Mouse (Mus musculus): Measurements from ENCODE around the gene Wfs1.
"Not testable (repeated sequence)": the region's sequence is repeated elsewhere in the genome, so short reads cannot be mapped to it uniquely, and the experiment has no call there.

Gene Wfs1

DNA sequence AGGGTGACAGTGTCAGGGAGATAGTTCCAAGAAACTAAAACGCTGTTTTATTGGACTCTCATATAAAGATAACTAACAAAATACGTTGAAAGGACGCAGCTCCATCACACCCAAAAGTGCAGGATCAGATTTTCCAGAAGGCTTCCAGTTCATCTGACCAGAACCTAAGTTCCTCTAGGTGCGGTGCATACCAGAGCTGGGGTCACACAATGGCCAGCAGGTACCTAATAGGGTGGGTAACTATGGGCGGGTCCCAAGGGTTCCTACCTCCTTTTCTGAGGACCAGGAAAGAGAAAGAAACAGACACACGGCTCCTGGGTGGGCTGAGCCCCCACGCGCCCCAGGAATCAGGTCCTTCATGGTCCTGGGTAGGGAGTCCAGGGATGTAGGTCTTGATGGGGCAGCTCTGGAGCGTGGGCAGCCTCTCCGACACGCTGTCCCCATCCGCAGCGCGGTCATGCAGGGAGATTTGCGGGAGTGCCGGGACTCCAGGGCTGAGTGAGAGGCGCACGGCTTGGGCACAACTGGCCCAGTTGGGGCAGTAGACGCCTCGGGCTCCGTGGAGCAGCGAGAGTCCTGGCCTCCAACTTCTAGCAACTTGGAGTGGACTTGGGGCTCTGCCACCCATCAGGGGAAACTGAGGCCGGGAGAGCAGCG is 753 bp downstream of the Wfs1 start:
- DNase-seq (ENCODE audit: extremely low read depth, low read depth, low spot score), result no peak

DNA sequence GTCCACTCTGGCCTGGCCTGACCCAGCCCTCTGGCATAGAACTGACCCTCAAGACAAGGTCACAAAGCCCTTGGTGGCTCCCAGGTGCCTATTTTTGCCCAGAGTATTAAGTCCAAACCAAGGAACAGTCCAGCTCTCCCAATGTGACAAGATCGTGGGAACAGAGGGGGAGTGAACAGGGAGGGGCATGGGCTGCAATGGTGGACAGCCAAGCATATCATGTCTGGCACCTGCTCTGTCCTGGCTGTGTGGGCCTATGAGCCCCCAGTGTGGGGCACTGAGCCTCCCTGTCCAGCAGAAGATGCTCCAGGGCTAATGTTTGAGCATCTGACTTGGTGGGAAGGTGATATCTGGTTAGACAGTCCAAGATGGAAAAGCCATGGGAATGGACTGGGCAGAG is 2.4 kb downstream of the Wfs1 start:
- no peak for DNase-seq (ENCODE audit: extremely low read depth, low read depth, low spot score)

DNA sequence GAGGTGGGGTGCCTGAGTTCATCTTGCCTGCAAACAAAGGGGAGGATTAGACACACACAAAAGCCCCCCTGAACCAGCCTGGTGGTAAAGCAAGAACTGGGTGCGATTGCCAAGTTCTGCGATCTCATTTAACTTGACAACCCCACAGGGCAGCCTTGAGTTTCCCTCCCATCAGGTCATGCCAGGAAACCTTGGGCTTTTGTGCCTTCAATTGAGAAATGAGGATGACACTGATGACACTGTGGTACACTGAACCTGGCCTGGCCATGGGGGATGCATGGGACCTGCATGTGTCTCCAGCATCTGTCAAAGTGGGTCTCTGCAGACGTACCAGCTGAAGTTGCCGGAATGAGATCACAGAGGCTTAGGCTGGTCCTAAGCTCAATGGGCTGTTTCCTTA is 6.7 kb downstream of the Wfs1 start:
- no peak for DNase-seq (ENCODE audit: extremely low read depth, low read depth, low spot score)

DNA sequence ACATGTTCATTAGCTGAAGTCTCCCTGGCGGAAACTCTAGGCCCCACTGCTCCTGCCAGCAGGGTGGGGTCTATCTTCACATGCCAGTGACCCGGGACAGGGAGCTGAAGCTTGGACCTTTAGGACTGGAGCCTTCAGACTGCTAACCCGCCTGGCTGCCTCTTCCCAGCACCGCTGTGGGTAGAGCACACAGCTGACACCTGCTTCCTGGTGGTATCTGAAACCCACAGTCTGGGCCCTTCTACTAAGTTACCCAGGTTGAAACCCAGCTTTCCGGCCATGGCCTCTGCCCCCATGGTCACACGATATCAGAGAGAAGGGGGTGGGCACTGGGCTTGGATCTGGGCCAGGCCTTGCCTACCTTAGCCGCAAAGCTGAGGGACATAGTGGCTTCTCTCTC is 9.4 kb downstream of the Wfs1 start:
- DNase-seq (ENCODE audit: extremely low read depth, low read depth, low spot score), result no peak

- DNase-seq (ENCODE audit: extremely low read depth, low read depth, low spot score), result no peak
Observed at GRCm38 (mm10) chr5:36979001-36979400, 10.0 kb downstream of the Wfs1 start.

- no peak for DNase-seq (ENCODE audit: extremely low read depth, low read depth, low spot score)
Observed at GRCm38 (mm10) chr5:36977809-36978208, 11.2 kb downstream of the Wfs1 start.

DNA sequence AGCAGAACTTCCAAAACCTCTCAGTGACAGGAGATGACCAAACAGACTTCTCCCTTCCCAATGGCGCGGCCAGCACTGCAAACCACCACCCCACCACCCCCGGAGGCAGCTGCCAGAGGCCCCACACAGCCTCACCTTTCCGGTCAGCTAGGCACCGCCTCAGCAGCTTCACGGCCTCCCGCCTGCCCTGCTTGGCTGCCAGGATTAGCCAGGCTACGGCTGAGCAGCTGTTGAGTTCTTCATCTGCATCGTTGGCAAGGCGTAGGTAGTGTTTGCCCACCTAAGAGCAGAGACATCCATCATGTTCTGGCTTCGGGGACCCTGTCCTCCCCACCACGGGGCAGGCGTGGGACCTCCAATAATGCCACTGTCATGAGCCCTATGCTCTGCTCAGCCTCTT is 13.7 kb downstream of the Wfs1 start:
- no peak for DNase-seq (ENCODE audit: extremely low read depth, low read depth, low spot score)

DNA sequence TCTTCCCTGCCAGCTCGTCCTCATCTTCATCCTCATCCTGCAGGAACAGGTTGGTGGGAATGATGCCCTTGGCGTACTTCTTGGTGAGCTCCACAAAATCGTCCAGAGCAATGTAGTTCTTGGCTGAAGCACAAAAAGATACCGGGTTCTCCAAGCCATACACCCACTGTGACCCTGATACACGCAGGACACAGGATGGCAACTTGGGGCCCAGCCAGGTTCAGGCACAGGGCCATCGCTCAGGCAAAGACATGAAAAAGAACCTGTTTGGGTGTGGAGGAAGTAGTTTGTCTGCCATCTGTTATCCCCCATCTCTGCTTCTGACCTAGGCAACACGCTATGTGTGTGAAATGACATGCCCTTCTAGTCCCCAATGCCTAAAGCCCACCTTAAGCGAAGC is 17.4 kb downstream of the Wfs1 start:
- no peak for DNase-seq (ENCODE audit: extremely low read depth, low read depth, low spot score)

GRCm38 (mm10) chr5:36960501-36960900 is 28.5 kb downstream of the Wfs1 start:
- no peak for DNase-seq (ENCODE audit: extremely low read depth, low read depth, low spot score)

DNA sequence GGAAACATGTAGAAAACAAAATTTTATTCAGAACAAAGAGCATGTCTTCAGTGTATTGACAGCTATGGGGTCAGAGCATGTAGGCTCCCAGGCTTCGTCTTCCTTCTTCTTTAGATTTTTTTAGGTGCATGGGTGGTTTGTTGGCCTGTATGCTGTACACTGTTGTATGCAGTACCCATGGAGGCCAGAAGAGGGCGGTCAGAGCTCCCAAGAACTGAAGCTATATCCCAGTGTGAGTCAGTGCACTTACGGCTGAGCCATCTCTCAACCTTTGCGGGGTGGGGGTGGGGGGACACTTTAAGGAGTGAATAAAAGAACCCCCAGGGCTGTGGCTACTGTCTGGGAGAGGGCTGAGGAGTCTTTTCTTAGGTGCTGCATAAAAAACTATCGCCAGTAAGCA is 30.2 kb downstream of the Wfs1 start:
- DNase-seq (ENCODE audit: extremely low read depth, low read depth, low spot score), result no peak

- DNase-seq (ENCODE audit: extremely low read depth, low read depth, low spot score), result no peak
Observed at GRCm38 (mm10) chr5:36955366-36955765, 33.6 kb downstream of the Wfs1 start.

GRCm38 (mm10) chr5:36952311-36952710 is 36.7 kb downstream of the Wfs1 start:
- no peak for DNase-seq (ENCODE audit: extremely low read depth, low read depth, low spot score)

DNA sequence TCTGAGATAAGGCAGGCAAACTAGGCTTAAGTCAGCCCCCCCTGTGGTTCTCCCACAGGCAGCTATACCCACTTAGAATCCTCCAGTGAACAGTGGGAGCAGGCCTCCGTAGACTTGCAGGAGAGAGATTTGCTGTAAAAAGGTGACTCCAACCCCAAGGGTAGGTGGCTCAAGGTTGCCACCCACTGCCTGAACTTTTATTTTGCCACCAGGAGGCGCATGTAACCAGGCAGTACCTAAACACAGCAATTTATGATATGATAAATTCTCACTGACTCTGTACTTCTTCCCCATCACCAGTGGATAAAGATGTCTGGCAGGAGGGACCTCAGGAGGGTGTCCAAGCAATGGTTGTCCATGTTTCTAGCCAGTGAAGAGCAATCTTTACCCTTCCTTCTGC is 38.1 kb downstream of the Wfs1 start:
- no peak for DNase-seq (ENCODE audit: extremely low read depth, low read depth, low spot score)

- no peak for DNase-seq (ENCODE audit: extremely low read depth, low read depth, low spot score)
Observed at GRCm38 (mm10) chr5:36948831-36949230, 40.2 kb downstream of the Wfs1 start.

DNA sequence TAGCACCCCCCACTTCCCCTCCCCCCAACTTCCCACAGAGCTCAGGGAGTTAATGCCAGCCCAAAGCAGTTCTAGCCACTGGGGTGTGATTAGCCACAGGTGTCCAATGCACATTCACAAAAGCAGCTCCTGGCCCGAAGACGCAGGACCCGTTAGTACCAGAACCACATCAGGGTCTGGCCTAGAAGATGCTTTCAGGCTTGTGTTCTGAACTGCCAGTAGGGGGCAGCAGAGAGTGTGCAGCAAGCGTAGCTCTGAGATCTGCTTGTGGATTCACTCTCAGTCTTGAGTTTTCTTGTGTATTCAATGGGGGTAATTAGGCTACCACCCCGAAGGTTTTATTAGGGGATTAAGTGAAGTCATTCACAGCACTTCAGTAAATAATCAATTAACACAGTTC is 42.6 kb downstream of the Wfs1 start:
- no peak for DNase-seq (ENCODE audit: extremely low read depth, low read depth, low spot score)

- no peak for DNase-seq (ENCODE audit: extremely low read depth, low read depth, low spot score)
Observed at GRCm38 (mm10) chr5:36945713-36946112, 43.3 kb downstream of the Wfs1 start.

- no peak for DNase-seq (ENCODE audit: extremely low read depth, low read depth, low spot score)
Observed at GRCm38 (mm10) chr5:36945102-36945701, 43.8 kb downstream of the Wfs1 start.

- no peak for DNase-seq (ENCODE audit: extremely low read depth, low read depth, low spot score)
Observed at GRCm38 (mm10) chr5:36944552-36944951, 44.5 kb downstream of the Wfs1 start.

- no peak for DNase-seq (ENCODE audit: extremely low read depth, low read depth, low spot score)
Observed at GRCm38 (mm10) chr5:36942446-36942845, 46.6 kb downstream of the Wfs1 start.

DNA sequence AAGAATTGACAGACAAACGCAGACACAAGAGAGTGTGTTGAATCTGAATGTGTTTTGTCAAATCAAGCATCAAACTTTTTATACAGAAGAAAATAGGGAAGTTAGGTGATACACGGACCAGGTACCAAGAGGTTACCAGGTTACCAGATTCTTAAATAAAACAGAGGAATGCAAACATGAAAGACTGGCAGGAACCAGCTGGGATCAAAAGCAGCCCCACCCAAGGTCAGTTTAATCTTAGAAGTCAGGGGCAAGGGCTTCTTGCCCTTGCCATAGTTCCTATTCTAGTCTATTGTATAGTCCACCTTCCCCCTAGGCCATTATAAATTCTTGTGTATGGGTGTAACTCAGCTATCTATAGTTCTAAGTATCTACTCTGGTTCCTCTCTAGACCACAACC is 50.0 kb downstream of the Wfs1 start:
- DNase-seq (ENCODE audit: extremely low read depth, low read depth, low spot score), result not testable (repeated sequence)

DNA sequence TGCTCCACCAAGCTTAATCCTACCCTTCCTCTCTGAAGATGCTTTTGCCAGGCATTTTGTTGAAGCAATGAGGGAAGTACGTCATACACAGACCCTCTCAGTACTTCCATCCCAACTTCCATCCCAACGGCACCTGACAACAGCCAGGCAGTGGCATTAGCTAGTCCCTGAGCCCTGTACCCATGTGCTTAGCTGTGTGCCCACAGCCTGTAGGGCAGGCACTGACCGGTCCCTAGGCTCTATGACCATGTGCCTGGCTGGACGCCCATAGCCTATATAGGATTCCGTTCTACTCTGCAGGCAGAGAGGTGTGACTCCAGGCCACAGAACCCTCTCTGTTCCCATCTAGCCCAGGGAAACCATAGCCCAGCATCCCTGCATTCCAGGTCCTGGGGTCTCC is 51.0 kb downstream of the Wfs1 start:
- no peak for DNase-seq (ENCODE audit: extremely low read depth, low read depth, low spot score)

DNA sequence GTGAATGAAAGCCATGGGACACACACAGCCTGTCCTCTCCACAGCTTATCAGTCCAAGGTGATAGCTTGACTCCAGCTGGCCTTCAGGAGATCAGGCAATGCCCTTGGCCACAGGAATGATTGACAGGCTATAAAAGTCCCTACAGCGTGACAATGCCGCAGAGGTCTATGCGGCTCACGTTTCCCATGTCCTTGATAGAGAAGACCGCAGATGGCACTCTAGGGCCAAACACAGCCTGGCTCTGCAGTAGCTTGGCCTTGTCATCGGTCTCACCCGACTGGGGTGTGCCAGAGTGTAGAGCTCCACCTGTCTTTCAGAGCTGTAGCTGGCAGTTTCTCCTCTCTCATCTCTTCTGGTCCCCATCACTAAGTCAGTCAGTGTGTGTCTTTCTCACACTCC is 52.5 kb downstream of the Wfs1 start:
- no peak for DNase-seq (ENCODE audit: extremely low read depth, low read depth, low spot score)
